Mouse (Mus musculus): ENCODE data around the gene Aprt. TPM values are rescaled to one million over a fixed set of nuclear protein-coding genes. Genes with fewer than 3 reads are reported as not detected.
A peak's percentile ranks its signal among the peaks of the same experiment; 100 is the strongest.

The Aprt gene
- polyA plus RNA-seq, 1 experiment, result 136 TPM

DNA sequence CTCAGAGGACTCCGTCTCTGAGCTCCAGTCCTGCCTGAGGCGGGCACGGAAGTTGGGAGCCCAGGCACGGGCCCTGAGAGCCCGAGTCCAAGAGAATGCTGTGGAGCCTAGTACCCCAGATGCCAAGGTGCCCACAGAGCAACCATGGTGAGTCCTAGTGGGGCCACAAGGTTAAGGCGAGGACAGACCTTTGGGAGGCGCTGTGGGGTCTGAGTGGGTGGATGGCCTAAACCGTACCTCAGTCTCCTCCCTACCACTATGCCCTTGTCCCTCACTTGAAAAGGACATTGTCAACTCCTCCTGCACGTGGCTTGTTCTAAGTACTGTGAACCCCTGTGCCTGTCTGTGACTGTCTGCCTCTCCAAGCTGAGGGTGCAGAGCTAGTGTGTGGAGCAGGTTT, 7.4 kb downstream of the Aprt start:
- DNase-seq, result peak; percentile 32
- H3K27ac ChIP-seq (ENCODE audit: control insufficient read depth, insufficient read depth, low read length), result no peak overlapping the region
- H3K27me3 ChIP-seq (ENCODE audit: control insufficient read depth, insufficient read depth, low read length), result no peaks in the 10 kb centered on the region
- H3K4me3 ChIP-seq (ENCODE audit: control insufficient read depth, insufficient read depth, low read length), result peak overlapping the region; percentile 21
- TF ChIP-seq POLR2A (IDR thresholded peaks at IDR 0.05; ENCODE audit: control insufficient read depth, extremely low read depth, insufficient read depth, low read length, poor library complexity), result no peak
- TF ChIP-seq CTCF (IDR thresholded peaks at IDR 0.05; ENCODE audit: borderline replicate concordance, control insufficient read depth, extremely low read depth, insufficient read depth, low read length, poor library complexity), result no peak
- peaks cover 24% of the 10 kb centered on the region for H3K36me3 ChIP-seq (ENCODE audit: control insufficient read depth, insufficient read depth, low read length)
- peaks cover 24% of the 10 kb centered on the region for H3K4me1 ChIP-seq (replicated peaks; ENCODE audit: control insufficient read depth, insufficient read depth, low read length)
- WGBS, result 87% methylated on average over 9 of the region's 9 CpGs

DNA sequence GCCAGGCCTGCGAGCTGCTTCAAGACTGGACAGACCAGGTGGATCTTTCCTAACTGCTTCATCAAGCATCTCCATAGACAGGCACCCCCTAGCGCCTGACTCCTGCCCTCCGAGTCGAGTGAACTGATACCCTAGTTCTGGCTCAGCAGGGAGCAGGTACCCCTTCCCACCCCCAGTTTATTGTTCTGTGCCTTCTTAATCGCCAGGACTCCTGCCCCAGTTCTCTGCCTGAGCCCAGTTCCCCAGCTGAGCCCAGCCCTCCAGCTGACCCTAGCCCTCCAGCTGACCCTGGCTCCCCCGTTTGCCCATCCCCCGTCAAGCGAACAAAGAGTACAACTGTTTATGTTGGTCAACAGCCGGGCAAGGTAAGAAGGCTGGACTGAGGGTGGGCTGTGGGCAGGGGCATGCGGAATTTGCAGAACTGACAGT, 7.8 kb downstream of the Aprt start:
- 43% methylated on average over 10 of the region's 10 CpGs for WGBS
- peak overlapping the region; percentile 21 for H3K4me3 ChIP-seq (ENCODE audit: control insufficient read depth, insufficient read depth, low read length)
- no peak overlapping the region for H3K27ac ChIP-seq (ENCODE audit: control insufficient read depth, insufficient read depth, low read length)
- H3K4me1 ChIP-seq (replicated peaks; ENCODE audit: control insufficient read depth, insufficient read depth, low read length), result peaks cover 24% of the 10 kb centered on the region
- peak; percentile 63 for DNase-seq
- H3K36me3 ChIP-seq (ENCODE audit: control insufficient read depth, insufficient read depth, low read length), result peaks cover 24% of the 10 kb centered on the region
- TF ChIP-seq CTCF (IDR thresholded peaks at IDR 0.05; ENCODE audit: borderline replicate concordance, control insufficient read depth, extremely low read depth, insufficient read depth, low read length, poor library complexity) (no peak), POLR2A (IDR thresholded peaks at IDR 0.05; ENCODE audit: control insufficient read depth, extremely low read depth, insufficient read depth, low read length, poor library complexity) (no peak)
- H3K27me3 ChIP-seq (ENCODE audit: control insufficient read depth, insufficient read depth, low read length), result no peaks in the 10 kb centered on the region

DNA sequence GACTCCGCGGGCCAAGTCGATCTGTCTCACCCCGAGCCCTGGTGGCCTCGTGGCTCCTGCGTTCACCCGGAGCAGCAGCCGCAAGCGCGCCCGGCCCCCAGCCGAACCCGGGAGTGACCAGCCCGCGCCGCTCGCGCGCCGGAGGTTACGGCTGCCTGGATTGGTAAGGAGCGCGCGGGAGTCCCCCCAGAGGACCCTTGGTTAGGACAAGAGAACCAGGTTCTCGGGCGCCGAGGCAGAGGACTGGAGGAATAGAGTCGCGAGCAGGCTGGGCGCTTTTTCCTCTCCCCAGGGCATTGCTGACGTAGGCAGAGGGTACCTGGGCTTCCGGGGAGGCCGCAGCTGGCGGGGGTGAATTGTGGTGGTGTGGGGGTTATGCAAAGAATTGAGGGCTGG, 8.6 kb downstream of the Aprt start:
- DNase-seq, result peak; percentile 68
- Histone ChIP-seq H3K27me3 (ENCODE audit: control insufficient read depth, insufficient read depth, low read length) (no peaks in the 10 kb centered on the region), H3K27ac (ENCODE audit: control insufficient read depth, insufficient read depth, low read length) (peak overlapping the region; percentile 67), H3K4me1 (replicated peaks; ENCODE audit: control insufficient read depth, insufficient read depth, low read length) (peaks cover 24% of the 10 kb centered on the region), H3K4me3 (ENCODE audit: control insufficient read depth, insufficient read depth, low read length) (peak overlapping the region; percentile 62), H3K36me3 (ENCODE audit: control insufficient read depth, insufficient read depth, low read length) (peaks cover 24% of the 10 kb centered on the region)
- no peak for TF ChIP-seq CTCF (IDR thresholded peaks at IDR 0.05; ENCODE audit: borderline replicate concordance, control insufficient read depth, extremely low read depth, insufficient read depth, low read length, poor library complexity)
- no peak for TF ChIP-seq POLR2A (IDR thresholded peaks at IDR 0.05; ENCODE audit: control insufficient read depth, extremely low read depth, insufficient read depth, low read length, poor library complexity)
- WGBS, result under 1% methylated on average over 34 of the region's 34 CpGs

DNA sequence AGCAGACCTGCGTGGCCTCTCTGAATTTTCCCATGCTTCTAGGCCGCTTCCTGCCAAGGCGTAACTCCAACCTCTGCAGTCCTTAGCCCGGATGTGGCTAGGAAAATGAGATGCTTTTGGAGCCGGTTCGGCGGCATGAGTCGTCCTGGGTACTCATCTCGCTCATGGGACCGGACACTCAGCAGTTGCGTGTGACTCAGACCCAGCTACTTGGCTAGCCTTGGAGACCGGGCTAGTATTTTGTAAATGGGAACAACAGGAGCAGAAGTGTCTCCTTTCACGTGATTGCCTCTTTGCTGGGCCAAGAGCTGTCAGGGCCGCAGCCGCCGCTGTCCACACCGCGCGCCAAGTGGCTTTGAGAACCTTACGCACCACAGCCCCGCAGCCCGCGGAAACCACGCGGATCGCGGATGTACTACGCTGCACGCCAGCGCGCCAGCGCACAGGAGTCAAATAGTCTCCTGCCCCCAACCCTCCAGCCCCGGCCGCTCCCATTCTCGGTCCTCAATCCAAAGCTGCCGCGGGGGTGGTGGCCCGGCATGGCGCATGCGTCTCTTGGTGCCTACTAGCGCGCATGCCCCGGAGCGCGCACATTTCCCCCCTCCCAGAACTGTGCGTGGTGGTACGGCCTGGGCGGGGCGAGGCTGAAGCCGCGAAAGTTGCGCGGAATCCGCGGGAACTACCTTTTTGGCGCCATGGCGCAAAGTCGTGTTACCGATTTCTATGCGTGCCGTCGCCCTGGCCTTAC, 9.2 kb downstream of the Aprt start, which contains the start of gene Cdt1:
TSS of gene Cdt1 (plus strand) at position 655 of the 748 bp plus-strand sequence.
- DNase-seq, result peak; percentile 96
- H3K4me1 ChIP-seq (replicated peaks; ENCODE audit: control insufficient read depth, insufficient read depth, low read length), result peaks cover 24% of the 10 kb centered on the region
- under 1% methylated on average over 62 of the region's 62 CpGs for WGBS

DNA sequence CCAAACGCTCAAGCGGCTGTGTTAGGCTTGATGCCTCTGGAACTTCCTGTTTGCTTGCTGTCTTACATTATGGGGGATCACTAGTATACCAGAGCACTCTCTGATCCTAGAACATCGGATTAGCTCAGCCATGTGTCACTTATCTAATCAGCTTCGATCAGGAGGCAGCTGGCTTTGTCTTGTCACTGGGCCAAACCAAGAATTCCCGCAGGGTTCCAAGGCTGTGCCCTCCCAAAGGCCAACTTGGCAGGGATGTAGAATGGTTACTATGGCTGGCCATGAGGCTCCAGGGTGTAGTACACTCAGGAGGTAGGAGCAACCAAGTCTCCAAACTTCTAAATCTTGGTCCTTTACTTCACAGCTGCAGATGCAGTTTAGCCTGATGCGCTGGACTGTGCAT, 9.9 kb downstream of the Aprt start:
- TF ChIP-seq CTCF (IDR thresholded peaks at IDR 0.05; ENCODE audit: borderline replicate concordance, control insufficient read depth, extremely low read depth, insufficient read depth, low read length, poor library complexity) (no peak), POLR2A (IDR thresholded peaks at IDR 0.05; ENCODE audit: control insufficient read depth, extremely low read depth, insufficient read depth, low read length, poor library complexity) (no peak)
- WGBS, result 51% methylated on average over 6 of the region's 6 CpGs
- H3K4me3 ChIP-seq (ENCODE audit: control insufficient read depth, insufficient read depth, low read length), result peak overlapping the region; percentile 62
- H3K36me3 ChIP-seq (ENCODE audit: control insufficient read depth, insufficient read depth, low read length), result peaks cover 15% of the 10 kb centered on the region
- peaks cover 24% of the 10 kb centered on the region for H3K4me1 ChIP-seq (replicated peaks; ENCODE audit: control insufficient read depth, insufficient read depth, low read length)
- H3K27ac ChIP-seq (ENCODE audit: control insufficient read depth, insufficient read depth, low read length), result peak overlapping the region; percentile 32; the same call in 1 of the 2 replicates
- H3K27me3 ChIP-seq (ENCODE audit: control insufficient read depth, insufficient read depth, low read length), result no peaks in the 10 kb centered on the region
- DNase-seq, result no peak

More for the DNA sequence above, 9.2 kb downstream of the Aprt start, which contains the start of gene Cdt1:
- 0 out of 2 replicates have a peak, but pooled peaks have one; percentile 12 for TF ChIP-seq CTCF (IDR thresholded peaks at IDR 0.05; ENCODE audit: borderline replicate concordance, control insufficient read depth, extremely low read depth, insufficient read depth, low read length, poor library complexity)
- peak; percentile 54; the same call in 1 of the 2 replicates for TF ChIP-seq POLR2A (IDR thresholded peaks at IDR 0.05; ENCODE audit: control insufficient read depth, extremely low read depth, insufficient read depth, low read length, poor library complexity)
- peak within 1 kb of the TSS; percentile 67 for H3K27ac ChIP-seq (ENCODE audit: control insufficient read depth, insufficient read depth, low read length)
- H3K36me3 ChIP-seq (ENCODE audit: control insufficient read depth, insufficient read depth, low read length), result peaks cover 23% of the 10 kb centered on the region
- peak within 1 kb of the TSS; percentile 62 for H3K4me3 ChIP-seq (ENCODE audit: control insufficient read depth, insufficient read depth, low read length)
- H3K27me3 ChIP-seq (ENCODE audit: control insufficient read depth, insufficient read depth, low read length), result no peaks in the 10 kb centered on the region

DNA sequence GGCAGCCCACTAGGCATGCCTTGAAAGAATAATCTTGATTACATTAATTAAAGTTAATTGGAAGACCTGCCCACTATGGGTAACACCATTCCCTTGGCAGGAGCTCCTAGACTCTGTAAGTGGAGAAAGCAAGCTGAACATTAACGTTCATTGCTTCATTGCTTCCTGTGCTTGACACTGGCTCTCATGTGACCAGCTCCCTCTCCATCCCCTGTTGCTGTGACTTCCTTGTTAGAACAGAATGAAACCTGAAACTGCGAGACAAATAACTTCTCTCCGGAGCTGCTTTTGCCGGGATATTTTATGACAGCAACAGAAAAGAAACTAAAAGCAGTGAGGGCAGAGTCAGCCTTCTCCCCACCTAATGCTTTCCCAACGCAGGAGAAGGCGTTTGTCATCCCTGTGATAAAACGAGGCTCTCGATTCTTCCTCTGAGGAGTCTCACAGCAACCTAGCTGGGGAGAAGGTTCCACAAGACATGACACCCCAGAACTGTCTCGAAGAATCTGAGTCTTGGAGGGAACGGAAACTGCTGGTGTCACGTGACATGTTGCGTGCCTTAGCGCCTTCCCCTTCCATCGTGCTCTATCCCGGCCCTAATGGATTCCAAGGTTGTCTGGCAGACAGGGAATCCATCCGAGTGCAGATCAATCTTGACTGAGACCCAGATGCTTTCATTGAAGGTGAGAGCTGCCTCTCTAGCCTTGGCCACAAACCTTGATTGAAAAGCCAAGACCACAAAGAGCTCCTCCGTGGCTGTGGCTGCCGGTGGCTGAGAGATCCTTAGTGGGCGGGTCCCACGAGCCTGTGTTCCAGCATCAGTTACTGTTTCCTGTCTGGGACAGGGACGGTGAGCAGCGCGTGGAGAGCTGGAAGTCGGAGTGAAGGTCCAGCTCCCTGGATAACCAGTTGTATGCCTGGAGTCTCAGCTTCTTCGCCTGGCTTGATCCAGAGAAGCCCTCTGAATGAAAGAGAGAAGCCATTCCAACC, 12.1 kb downstream of the Aprt start:
- no peak for DNase-seq
- H3K27ac ChIP-seq (ENCODE audit: control insufficient read depth, insufficient read depth, low read length), result peak overlapping the region; percentile 63

More for the DNA sequence above, 12.1 kb downstream of the Aprt start:
- H3K36me3 ChIP-seq (ENCODE audit: control insufficient read depth, insufficient read depth, low read length), result no peaks in the 10 kb centered on the region; the same call in 1 of the 2 replicates
- WGBS, result 63% methylated on average over 25 of the region's 25 CpGs
- H3K4me1 ChIP-seq (replicated peaks; ENCODE audit: control insufficient read depth, insufficient read depth, low read length), result peaks cover 36% of the 10 kb centered on the region
- TF ChIP-seq POLR2A (IDR thresholded peaks at IDR 0.05; ENCODE audit: control insufficient read depth, extremely low read depth, insufficient read depth, low read length, poor library complexity) (no peak), CTCF (IDR thresholded peaks at IDR 0.05; ENCODE audit: borderline replicate concordance, control insufficient read depth, extremely low read depth, insufficient read depth, low read length, poor library complexity) (no peak)
- H3K27me3 ChIP-seq (ENCODE audit: control insufficient read depth, insufficient read depth, low read length), result no peaks in the 10 kb centered on the region
- H3K4me3 ChIP-seq (ENCODE audit: control insufficient read depth, insufficient read depth, low read length), result no peak overlapping the region; the same call in 1 of the 2 replicates
